Mouse (Mus musculus) heart, embryonic 14.5 days (tissue): ENCODE measurements around the gene Ptrh2. TPM values are rescaled to one million over a fixed set of nuclear protein-coding genes. Genes with fewer than 3 reads are reported as not detected.
A peak's percentile ranks its signal among the peaks of the same experiment; 100 is the strongest.

Source experiments
- ATAC-seq: fragments of 200-750 bp; cut with Nextera tagmentation; 2 replicates; pipeline ENCODE4 v1.8.0; 2017; ENCODE audit warnings: low read depth, moderate TSS enrichment; ENCODE audit not compliant: insufficient number of reproducible peaks, insufficient read depth, low FRiP score
- H3K27ac ChIP-seq, 2 experiments: fragments of 200-500 bp in 1 of 2; fragments of 300-500 bp in 1 of 2; sonication (generic) in 1 of 2; replicated peaks in 1 of 2; 2 replicates each; pipeline ENCODE4 v1.5.1; 2012 to 2014; ENCODE audit warnings: low read depth in 2 of 2, low read length in 2 of 2, control low read depth in 1 of 2, mild to moderate bottlenecking in 1 of 2, mixed read lengths in 1 of 2; ENCODE audit not compliant: control insufficient read depth in 1 of 2, insufficient read depth in 1 of 2
- H3K27me3 ChIP-seq: fragments of 300-500 bp; sonication (generic); 2 replicates; pipeline ENCODE4 v1.6.1; 2014; ENCODE audit warnings: mild to moderate bottlenecking, low read length, control low read depth; ENCODE audit not compliant: control insufficient read depth, insufficient read depth
- H3K36me3 ChIP-seq: fragments of 300-500 bp; sonication (generic); 2 replicates; pipeline ENCODE4 v1.6.1; 2014; ENCODE audit warnings: mild to moderate bottlenecking, control low read depth, low read length, mixed read lengths; ENCODE audit not compliant: control insufficient read depth, insufficient read depth
- H3K4me1 ChIP-seq, 2 experiments: fragments of 200-500 bp in 1 of 2; fragments of 300-500 bp in 1 of 2; sonication (generic) in 1 of 2; 2 replicates each; pipeline ENCODE4 v1.6.1; 2012 to 2014; ENCODE audit warnings: low read length in 2 of 2, control low read depth in 1 of 2, mixed read lengths in 1 of 2; ENCODE audit not compliant: control insufficient read depth in 2 of 2, insufficient read depth in 2 of 2
- H3K4me2 ChIP-seq: fragments of 300-500 bp; sonication (generic); 2 replicates; pipeline ENCODE4 v1.6.1; 2014; ENCODE audit warnings: mild to moderate bottlenecking, low read length
- H3K4me3 ChIP-seq, 2 experiments: fragments of 200-500 bp in 1 of 2; fragments of 300-500 bp in 1 of 2; sonication (generic) in 1 of 2; 2 replicates each; pipeline ENCODE4 v1.5.1; 2012 to 2014; ENCODE audit warnings: low read length in 2 of 2, mild to moderate bottlenecking in 2 of 2, control low read depth in 1 of 2, low read depth in 1 of 2, moderate library complexity in 1 of 2; ENCODE audit not compliant: control insufficient read depth in 1 of 2, insufficient read depth in 1 of 2
- H3K9ac ChIP-seq: fragments of 300-500 bp; sonication (generic); 2 replicates; pipeline ENCODE4 v1.6.1; 2014; ENCODE audit warnings: mild to moderate bottlenecking, low read length
- H3K9me3 ChIP-seq: fragments of 300-500 bp; sonication (generic); 2 replicates; pipeline ENCODE4 v1.6.1; 2016; ENCODE audit warnings: low read length, control low read depth; ENCODE audit not compliant: control insufficient read depth
- WGBS: fragments of 180-500 bp; shearing (Covaris S2); extraction: QIAGEN DNeasy Blood & Tissue Kit; methylation state at CpG from one replicate; pipeline ENCODE4 v1.1.7; 2014; 5-methylcytosine and 5-hydroxymethylcytosine counted together
- polyA plus RNA-seq: library from polyadenylated mRNA; unstranded; fragments of >200 nt; fragmentation: Nextera tagmentation; extraction: Ambion mirVana; gene quantifications from 2 replicates; pipeline ENCODE4 v1.2.1, GENCODE M21; 2014

The Ptrh2 gene
- polyA plus RNA-seq, 1 experiment from 2014 or later: 22.3 TPM

DNA sequence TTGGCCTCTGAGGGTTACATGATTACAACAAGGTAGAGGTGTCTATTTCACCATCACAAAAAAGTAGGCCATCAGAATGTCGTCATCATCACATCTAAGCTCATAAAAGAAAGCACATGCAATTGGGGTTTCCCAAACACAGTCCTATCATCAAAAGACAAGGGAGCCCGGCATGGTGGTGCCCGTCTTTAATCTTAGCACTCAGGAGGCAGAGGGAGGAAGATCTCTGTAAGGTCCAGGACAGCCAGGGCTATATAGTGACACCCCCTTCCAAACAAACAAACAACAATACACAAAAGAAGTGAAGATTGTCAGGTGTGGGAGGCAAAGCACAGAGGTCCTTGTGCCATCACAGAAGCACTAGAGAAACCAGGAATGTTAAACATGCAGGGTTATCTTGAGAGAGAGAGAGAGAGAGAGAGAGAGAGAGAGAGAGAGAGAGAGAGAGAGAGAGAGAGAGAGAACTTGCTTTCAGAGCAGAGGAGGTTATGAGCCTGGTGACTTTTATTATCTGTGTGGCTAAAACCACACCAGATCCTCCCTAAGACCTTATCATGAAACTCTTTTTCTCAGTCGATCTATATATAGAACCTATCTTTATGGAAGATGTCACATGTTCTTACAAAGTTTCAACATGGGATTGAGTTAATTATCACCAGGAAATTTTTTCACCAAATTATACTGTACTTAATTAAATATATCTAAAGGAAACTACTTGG is 26.8 kb upstream of the Ptrh2 start:
- Histone ChIP-seq H3K27ac (peak overlapping the region; percentile 67), H3K4me2 (peak overlapping the region; percentile 23; the same call in 1 of the 2 replicates), H3K36me3 (peaks cover 24% of the 10 kb centered on the region), H3K9ac (0 out of 2 replicates have a peak overlapping the region, but pooled peaks have one; percentile 16), H3K9me3 (no peaks in the 10 kb centered on the region), H3K4me1 (peaks cover 2 to 21% of the 10 kb centered on the region in 2 experiments), H3K27me3 (no peaks in the 10 kb centered on the region), H3K4me3 (no peak overlapping the region)
- 32% methylated on average over 4 of the region's 4 CpGs for WGBS
- no peak for ATAC-seq

GRCm38 (mm10) chr11:86657863-86658262 is 25.9 kb upstream of the Ptrh2 start:
- peaks cover 2 to 15% of the 10 kb centered on the region in 2 experiments for H3K4me1 ChIP-seq
- H3K9ac ChIP-seq: no peak overlapping the region
- H3K36me3 ChIP-seq: peaks cover 28% of the 10 kb centered on the region
- H3K4me3 ChIP-seq: no peak overlapping the region
- no peak overlapping the region for H3K27ac ChIP-seq
- H3K9me3 ChIP-seq: no peaks in the 10 kb centered on the region
- H3K4me2 ChIP-seq: no peak overlapping the region
- H3K27me3 ChIP-seq: no peaks in the 10 kb centered on the region
- ATAC-seq: no peak

DNA sequence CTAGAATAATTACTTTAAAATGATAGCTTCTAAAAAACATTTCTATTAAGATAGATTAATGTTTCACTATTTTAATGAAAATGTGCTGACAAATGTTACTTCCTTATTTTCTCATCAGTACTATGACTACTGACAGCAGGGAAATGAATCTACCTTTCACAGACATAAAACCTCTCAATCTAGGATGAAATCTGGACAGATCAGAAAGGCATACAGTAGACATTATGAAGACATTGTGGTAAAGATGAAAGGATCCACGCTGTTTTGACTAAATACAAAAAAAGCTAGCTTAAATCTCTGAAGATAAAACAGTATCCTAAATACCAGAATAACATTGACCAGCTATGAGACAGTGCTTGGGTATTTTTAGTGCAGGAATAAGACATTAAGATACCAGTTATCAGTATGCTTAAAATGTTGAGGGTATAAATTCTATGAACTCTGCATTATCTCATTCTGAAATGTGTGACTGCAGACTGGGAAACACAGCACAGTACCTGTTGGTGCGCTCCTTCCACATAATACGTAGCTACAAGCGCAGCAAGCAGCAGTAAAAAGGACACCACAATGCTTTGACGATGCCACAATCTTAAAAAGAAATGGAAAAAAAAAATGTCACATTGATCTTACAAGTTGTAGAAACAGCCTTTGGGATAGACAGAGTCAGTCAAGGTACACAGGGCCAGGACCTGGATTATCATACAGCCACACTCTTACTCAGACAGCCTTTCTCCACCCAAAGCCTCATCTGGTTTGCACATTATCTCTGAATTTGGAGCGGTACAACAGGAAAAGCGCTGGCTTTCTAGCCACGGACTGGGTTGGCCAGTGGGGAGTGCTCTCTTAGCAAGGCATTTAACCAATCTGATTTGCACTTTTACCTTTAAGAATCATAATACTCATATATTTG is 20.5 kb upstream of the Ptrh2 start:
- WGBS: 80% methylated on average over 8 of the region's 8 CpGs
- H3K4me2 ChIP-seq: no peak overlapping the region
- no peaks in the 10 kb centered on the region for H3K9me3 ChIP-seq
- H3K9ac ChIP-seq: no peak overlapping the region
- peaks cover 54% of the 10 kb centered on the region for H3K36me3 ChIP-seq
- H3K27ac ChIP-seq: no peak overlapping the region
- no peak overlapping the region for H3K4me3 ChIP-seq
- H3K27me3 ChIP-seq: no peaks in the 10 kb centered on the region
- no peak for ATAC-seq
- peaks cover 0 to 4% of the 10 kb centered on the region in 2 experiments; a peak in 1 of 4 replicates for H3K4me1 ChIP-seq

- ATAC-seq: no peak
- no peak overlapping the region for H3K4me2 ChIP-seq
- H3K9me3 ChIP-seq: no peaks in the 10 kb centered on the region
- peaks cover 0 to 4% of the 10 kb centered on the region in 2 experiments; a peak in 1 of 4 replicates for H3K4me1 ChIP-seq
- no peaks in the 10 kb centered on the region for H3K27me3 ChIP-seq
- H3K27ac ChIP-seq: no peak overlapping the region
- H3K36me3 ChIP-seq: peaks cover 53% of the 10 kb centered on the region
- H3K4me3 ChIP-seq: no peak overlapping the region
- H3K9ac ChIP-seq: no peak overlapping the region
Measured at GRCm38 (mm10) chr11:86663977-86664376, 19.8 kb upstream of the Ptrh2 start.

DNA sequence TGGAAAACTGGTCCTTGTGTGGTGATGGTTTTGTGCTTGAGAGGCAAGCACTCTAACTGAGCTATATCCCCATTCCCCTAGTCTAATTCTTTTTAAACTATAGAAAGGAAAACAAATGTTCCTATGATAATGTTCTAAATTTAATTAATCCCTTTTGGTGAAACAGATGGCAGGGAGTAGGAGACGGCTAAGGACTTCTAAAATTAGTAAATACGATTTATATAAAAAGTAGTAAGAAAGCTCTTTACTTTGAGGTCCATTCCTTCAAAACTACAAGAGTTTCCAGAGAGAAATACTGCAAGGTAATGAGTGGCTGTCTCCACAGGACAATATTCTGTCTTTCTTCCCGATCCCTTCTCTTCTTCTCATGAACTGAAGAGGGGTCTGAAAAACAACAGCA is 19.4 kb upstream of the Ptrh2 start:
- ATAC-seq: no peak
- WGBS: 81% methylated on average over 3 of the region's 3 CpGs
- no peak overlapping the region for H3K27ac ChIP-seq
- H3K4me3 ChIP-seq: no peak overlapping the region
- no peaks in the 10 kb centered on the region for H3K9me3 ChIP-seq
- no peak overlapping the region for H3K9ac ChIP-seq
- H3K4me2 ChIP-seq: no peak overlapping the region
- H3K36me3 ChIP-seq: peaks cover 49% of the 10 kb centered on the region
- H3K27me3 ChIP-seq: no peaks in the 10 kb centered on the region
- peaks cover 0 to 4% of the 10 kb centered on the region in 2 experiments; a peak in 1 of 4 replicates for H3K4me1 ChIP-seq

GRCm38 (mm10) chr11:86667553-86667952 is 16.2 kb upstream of the Ptrh2 start:
- Histone ChIP-seq H3K4me1 (peaks cover 0 to 12% of the 10 kb centered on the region in 2 experiments; a peak in 2 of 4 replicates), H3K4me3 (no peak overlapping the region), H3K27ac (no peak overlapping the region), H3K27me3 (no peaks in the 10 kb centered on the region), H3K36me3 (peaks cover 27% of the 10 kb centered on the region), H3K9me3 (no peaks in the 10 kb centered on the region), H3K4me2 (no peak overlapping the region), H3K9ac (no peak overlapping the region)
- ATAC-seq: no peak
- 88% methylated on average over 2 of the region's 2 CpGs for WGBS

DNA sequence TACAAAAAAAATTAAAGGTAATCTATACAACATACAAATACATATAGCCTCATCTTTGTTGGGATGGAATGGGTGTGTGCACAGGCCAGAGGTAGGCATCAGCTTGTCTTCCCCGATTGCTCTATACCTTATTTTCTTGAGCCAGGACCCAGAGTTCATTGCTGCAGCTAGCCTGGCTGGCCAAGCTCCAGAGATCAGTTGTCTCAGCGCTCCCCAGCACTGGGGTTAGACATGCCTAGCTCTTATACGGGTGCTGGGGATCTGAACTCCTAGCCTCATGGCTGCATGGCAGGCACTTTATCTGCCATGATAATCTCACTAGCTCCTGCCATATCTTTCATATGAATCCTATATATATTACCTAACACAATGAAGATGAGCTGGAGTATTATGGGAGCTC is 15.6 kb upstream of the Ptrh2 start:
- no peak overlapping the region for H3K4me2 ChIP-seq
- H3K27me3 ChIP-seq: no peaks in the 10 kb centered on the region
- H3K4me3 ChIP-seq: no peak overlapping the region
- no peaks in the 10 kb centered on the region for H3K9me3 ChIP-seq
- H3K36me3 ChIP-seq: peaks cover 22% of the 10 kb centered on the region
- no peak overlapping the region for H3K27ac ChIP-seq
- no peak for ATAC-seq
- 81% methylated on average over 3 of the region's 3 CpGs for WGBS
- H3K4me1 ChIP-seq: peaks cover 0 to 11% of the 10 kb centered on the region in 2 experiments; a peak in 2 of 4 replicates
- no peak overlapping the region for H3K9ac ChIP-seq
